Mouse (Mus musculus) midbrain, embryonic 12.5 days (tissue): ENCODE results near the gene Suclg1. TPM values are rescaled to one million over a fixed set of nuclear protein-coding genes. Genes with fewer than 3 reads are reported as not detected.

Experiments used
- ATAC-seq: fragments of 200-750 bp; cut with Nextera tagmentation; 2 replicates; pipeline ENCODE4 v1.8.0; 2017; ENCODE audit warnings: low read depth, moderate TSS enrichment, moderate library complexity; ENCODE audit not compliant: low FRiP score
- H3K27ac ChIP-seq: fragments of 300-500 bp; sonication (generic); replicated peaks from 2 replicates; pipeline ENCODE4 v1.5.1; 2016; ENCODE audit warnings: mild to moderate bottlenecking
- H3K27me3 ChIP-seq: fragments of 300-500 bp; sonication (generic); 2 replicates; pipeline ENCODE4 v1.6.1; 2016; ENCODE audit warnings: mild to moderate bottlenecking
- H3K36me3 ChIP-seq: fragments of 300-500 bp; sonication (generic); 2 replicates; pipeline ENCODE4 v1.6.1; 2016
- H3K4me1 ChIP-seq: fragments of 300-500 bp; sonication (generic); 2 replicates; pipeline ENCODE4 v1.6.1; 2016
- H3K4me2 ChIP-seq: fragments of 300-500 bp; sonication (generic); replicated peaks from 2 replicates; pipeline ENCODE4 v1.6.1; 2016; ENCODE audit warnings: mild to moderate bottlenecking, moderate library complexity
- H3K4me3 ChIP-seq: fragments of 300-500 bp; sonication (generic); 2 replicates; pipeline ENCODE4 v1.5.1; 2016; ENCODE audit warnings: mild to moderate bottlenecking
- H3K9ac ChIP-seq: fragments of 300-500 bp; sonication (generic); replicated peaks from 2 replicates; pipeline ENCODE4 v1.6.1; 2016; ENCODE audit warnings: mild to moderate bottlenecking, moderate library complexity
- H3K9me3 ChIP-seq: fragments of 300-500 bp; sonication (generic); 2 replicates; pipeline ENCODE4 v1.6.1; 2016; ENCODE audit warnings: mild to moderate bottlenecking
- WGBS: fragments of 180-500 bp; shearing (Covaris S2); methylation state at CpG from one replicate; pipeline ENCODE4 v1.1.7; 2016; 5-methylcytosine and 5-hydroxymethylcytosine counted together
- polyA plus RNA-seq: library from polyadenylated mRNA; unstranded; fragments of >200 nt; fragmentation: Nextera tagmentation; extraction: Ambion mirVana; gene quantifications from 2 replicates; pipeline ENCODE4 v1.2.1, GENCODE M21; 2016

The Suclg1 gene
- polyA plus RNA-seq, 1 experiment from 2014 or later: 138 TPM

DNA sequence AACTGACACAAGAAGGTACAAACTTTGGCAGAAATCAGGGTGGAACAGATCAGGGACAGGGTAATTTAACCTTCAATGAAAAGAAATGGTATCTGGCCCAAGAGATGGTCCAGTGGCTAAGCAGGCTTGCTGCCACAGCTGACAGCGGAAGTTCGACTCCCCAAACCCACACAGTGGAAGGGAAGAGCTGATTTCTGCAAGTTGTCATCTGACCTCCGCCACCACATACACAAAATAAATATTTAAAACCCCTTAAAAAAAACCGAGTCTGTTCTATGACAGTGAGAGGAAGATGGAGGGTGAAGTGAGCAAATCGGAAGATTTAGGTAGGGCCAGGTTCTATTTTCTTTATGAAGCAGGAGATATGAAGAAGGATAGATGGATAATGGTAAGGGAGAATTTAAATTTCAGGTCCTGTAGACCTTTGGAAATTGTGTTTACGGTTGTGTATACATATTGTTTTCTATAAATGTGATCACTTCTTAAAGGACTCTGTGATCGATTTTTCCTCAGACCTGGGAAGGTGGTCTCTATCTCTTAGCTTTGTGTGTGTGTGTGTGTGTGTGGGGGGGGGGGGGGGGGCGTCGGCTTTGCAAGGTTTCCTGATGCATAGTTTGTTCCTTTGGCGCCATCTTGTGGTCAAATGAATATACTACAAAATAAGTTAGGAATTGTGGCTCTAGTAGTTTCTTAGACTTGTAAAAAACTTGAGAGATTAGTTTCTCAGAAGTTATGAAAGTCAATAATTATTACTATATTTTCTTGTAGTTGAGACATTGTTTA is 20.6 kb upstream of the Suclg1 start:
- no peaks in the 10 kb centered on the region for H3K27me3 ChIP-seq
- 44% methylated on average over 10 of the region's 10 CpGs for WGBS

DNA sequence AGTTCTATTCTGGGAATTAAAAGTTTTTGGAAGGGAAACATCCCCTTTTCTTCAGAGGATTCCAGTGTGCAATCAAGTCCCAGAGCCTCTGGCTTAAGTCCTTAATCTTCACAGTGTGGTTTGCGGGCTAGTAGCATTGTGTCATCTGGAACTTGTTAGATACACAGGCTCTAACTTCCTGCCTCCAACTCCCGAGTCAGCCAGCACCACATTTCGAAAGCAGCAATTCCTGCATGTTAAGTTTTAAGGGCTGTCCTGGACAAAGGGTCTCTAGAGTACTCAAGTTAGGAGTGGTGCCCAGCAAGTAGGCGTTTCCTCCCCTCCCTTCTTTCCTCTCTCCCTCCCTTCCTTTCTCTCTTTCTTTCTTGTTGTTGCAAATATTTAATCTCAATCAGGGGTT is 19.8 kb upstream of the Suclg1 start:
- 59% methylated on average over 4 of the region's 4 CpGs for WGBS
- no peak for ATAC-seq
- Histone ChIP-seq H3K9ac (no peak overlapping the region), H3K9me3 (no peaks in the 10 kb centered on the region), H3K4me2 (no peak overlapping the region), H3K36me3 (no peaks in the 10 kb centered on the region), H3K4me1 (no peaks in the 10 kb centered on the region), H3K27me3 (no peaks in the 10 kb centered on the region), H3K4me3 (no peak overlapping the region), H3K27ac (no peak overlapping the region)

More for the DNA sequence above, 20.6 kb upstream of the Suclg1 start:
- Histone ChIP-seq H3K4me2 (no peak overlapping the region), H3K9me3 (no peaks in the 10 kb centered on the region), H3K36me3 (no peaks in the 10 kb centered on the region), H3K4me3 (no peak overlapping the region), H3K4me1 (no peaks in the 10 kb centered on the region), H3K9ac (no peak overlapping the region), H3K27ac (no peak overlapping the region)
- ATAC-seq: 0 out of 2 replicates have a peak, but pooled peaks have one; percentile 34

DNA sequence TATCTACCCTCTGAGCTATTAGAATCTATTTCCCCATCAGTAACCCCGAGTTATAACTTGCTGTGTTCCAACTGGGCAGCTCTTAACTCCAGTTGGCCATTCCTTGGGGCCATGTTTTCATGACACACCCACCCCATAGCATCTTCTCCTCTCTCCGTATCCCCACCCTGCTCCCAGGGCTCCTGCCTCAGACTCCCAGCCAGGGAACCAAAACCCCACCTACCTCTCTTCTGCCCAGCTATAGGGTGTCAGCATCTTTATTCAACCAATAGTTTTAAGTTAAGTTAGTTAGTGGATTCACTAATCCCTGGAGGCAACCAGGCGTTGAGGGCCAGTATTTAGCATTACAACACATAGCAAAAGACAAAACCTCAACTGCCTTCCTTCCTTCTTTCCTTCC is 19.3 kb upstream of the Suclg1 start:
- no peak for ATAC-seq
- Histone ChIP-seq H3K4me1 (no peaks in the 10 kb centered on the region), H3K4me3 (no peak overlapping the region), H3K4me2 (no peak overlapping the region), H3K27me3 (no peaks in the 10 kb centered on the region), H3K27ac (no peak overlapping the region), H3K9ac (no peak overlapping the region), H3K9me3 (no peaks in the 10 kb centered on the region), H3K36me3 (no peaks in the 10 kb centered on the region)
- 65% methylated on average over 3 of the region's 3 CpGs for WGBS

DNA sequence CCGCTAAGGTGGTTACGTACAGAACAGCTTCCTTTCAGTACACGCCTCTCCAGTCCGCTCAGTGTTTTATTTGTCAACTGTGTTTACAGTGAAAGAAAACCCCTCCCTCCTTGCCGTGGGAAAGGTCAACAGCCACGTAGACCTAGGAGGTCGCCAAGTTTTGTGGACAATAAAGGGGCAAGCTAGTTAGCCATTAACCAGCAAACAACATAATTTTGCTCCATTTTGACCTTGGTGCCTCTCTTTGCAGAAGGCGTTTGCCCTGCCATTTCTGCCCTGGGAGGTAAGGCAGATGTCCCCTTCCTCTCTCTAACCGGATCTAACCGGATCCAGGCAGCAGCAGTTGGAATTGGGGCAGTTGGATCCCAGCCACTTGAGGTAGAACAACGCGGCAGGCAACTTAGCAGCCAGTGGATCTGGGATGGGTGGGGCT is 16.0 kb upstream of the Suclg1 start:
- H3K4me3 ChIP-seq: no peak overlapping the region
- H3K4me1 ChIP-seq: no peaks in the 10 kb centered on the region
- no peak for ATAC-seq
- H3K9ac ChIP-seq: no peak overlapping the region
- 88% methylated on average over 12 of the region's 12 CpGs for WGBS
- no peaks in the 10 kb centered on the region for H3K9me3 ChIP-seq
- H3K27ac ChIP-seq: no peak overlapping the region
- H3K4me2 ChIP-seq: no peak overlapping the region
- no peaks in the 10 kb centered on the region for H3K36me3 ChIP-seq
- no peaks in the 10 kb centered on the region for H3K27me3 ChIP-seq

DNA sequence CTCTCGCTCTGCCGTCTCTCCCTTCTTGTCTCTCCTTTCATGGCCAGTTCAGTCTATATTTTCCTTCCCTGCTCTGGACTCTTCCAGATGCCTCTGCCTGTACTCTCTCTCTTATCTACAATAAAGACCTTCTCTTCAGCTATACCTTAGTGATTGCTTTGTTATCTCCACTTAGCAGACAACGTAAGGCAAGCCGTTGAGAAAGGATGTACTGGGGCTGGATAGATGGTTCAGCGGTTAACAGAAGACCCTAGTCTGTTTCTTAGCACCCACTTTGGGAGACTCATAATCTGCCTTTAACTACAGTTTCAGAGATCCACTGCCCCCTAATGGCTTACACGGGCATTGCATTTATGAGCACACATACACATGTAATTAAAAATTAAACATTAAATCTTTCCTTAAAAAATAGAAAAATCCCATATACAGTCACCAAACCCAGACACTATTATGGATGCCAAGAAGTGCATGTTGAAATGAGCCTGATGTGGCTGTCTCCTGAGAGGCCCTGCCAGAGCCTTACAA is 14.9 kb upstream of the Suclg1 start:
- 90% methylated on average over 6 of the region's 6 CpGs for WGBS
- no peaks in the 10 kb centered on the region for H3K4me1 ChIP-seq
- no peak overlapping the region for H3K4me3 ChIP-seq
- no peak overlapping the region for H3K27ac ChIP-seq
- no peak for ATAC-seq
- H3K36me3 ChIP-seq: no peaks in the 10 kb centered on the region
- no peak overlapping the region for H3K9ac ChIP-seq
- no peaks in the 10 kb centered on the region for H3K9me3 ChIP-seq
- no peak overlapping the region for H3K4me2 ChIP-seq
- no peaks in the 10 kb centered on the region for H3K27me3 ChIP-seq

DNA sequence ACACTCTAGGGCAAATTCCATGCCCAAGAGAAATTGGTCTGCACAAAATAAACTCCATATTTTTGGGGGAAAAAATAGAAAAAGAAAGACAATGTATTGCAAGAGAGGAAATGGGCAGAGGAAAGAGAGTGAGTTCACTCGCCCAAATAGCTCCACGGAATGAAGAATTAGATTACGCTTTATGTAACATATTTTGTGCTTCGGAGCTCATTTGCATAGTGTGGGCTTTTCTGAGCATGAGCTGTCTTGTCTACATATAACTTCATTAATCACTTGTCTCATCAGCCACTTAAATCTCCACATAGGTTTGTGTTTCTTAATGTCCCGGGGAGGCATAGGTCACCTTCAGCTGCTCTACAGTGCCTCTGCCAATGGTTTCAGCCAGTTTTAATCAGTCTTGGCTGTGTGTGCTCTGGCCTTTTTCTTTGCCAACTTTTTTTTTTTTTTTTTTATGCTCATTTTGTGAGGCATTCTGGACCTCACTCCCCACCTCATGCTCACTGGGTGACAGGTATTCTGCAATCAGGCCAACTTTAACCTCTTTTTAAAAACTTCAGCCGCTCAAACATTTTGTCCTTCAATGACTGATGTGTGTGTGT is 13.8 kb upstream of the Suclg1 start:
- no peak for ATAC-seq
- no peak overlapping the region for H3K4me2 ChIP-seq
- H3K36me3 ChIP-seq: no peaks in the 10 kb centered on the region
- no peaks in the 10 kb centered on the region for H3K9me3 ChIP-seq
- H3K27me3 ChIP-seq: no peaks in the 10 kb centered on the region
- no peaks in the 10 kb centered on the region for H3K4me1 ChIP-seq
- 88% methylated on average over 6 of the region's 6 CpGs for WGBS
- no peak overlapping the region for H3K4me3 ChIP-seq
- no peak overlapping the region for H3K27ac ChIP-seq
- no peak overlapping the region for H3K9ac ChIP-seq

DNA sequence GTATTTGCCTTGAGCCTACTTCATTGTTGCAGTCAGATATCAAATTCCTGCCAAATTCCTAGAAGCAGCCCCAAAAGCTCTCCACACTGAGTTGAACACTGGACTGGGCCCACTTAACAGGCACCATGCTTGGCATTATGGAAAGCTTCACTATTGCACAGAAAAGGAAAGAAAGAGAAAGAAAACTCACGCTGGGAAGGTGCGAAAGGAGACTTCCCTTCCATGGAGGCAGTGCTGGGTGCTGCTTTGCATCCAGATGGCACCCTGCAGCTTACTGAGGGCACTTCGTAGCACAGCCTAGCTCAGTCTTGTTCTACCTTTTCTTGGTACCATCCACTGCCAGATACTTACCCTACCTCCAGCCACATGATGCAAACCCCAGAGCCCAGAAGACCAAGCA is 12.5 kb upstream of the Suclg1 start:
- WGBS: 70% methylated on average over 3 of the region's 3 CpGs

DNA sequence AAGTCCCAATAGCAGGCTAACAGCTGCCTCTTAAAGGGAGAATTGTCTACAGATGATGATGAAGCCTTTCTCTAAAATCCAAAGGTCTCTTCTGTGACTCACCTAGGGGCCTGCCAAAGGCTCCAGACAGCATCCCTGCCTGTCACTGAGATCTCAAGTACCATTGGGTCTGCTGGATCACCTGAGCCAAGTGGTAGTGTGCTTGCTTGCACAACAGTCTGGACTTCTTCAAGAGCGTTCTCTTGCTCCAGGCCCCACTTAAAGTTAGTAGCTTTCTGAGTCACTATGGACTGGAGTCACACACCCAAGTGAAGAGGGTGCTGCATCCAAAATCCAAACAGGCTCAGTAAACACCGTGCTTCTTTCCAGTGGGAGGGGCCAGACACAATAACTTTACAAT is 1.4 kb upstream of the Suclg1 start:
- Histone ChIP-seq H3K4me3 (no peak overlapping the region), H3K27me3 (no peaks in the 10 kb centered on the region), H3K4me1 (peaks cover 13% of the 10 kb centered on the region), H3K9me3 (no peaks in the 10 kb centered on the region), H3K9ac (no peak overlapping the region), H3K4me2 (no peak overlapping the region), H3K27ac (no peak overlapping the region), H3K36me3 (no peaks in the 10 kb centered on the region)
- ATAC-seq: no peak
- WGBS: 87% methylated on average over 2 of the region's 2 CpGs

More for the DNA sequence above, 12.5 kb upstream of the Suclg1 start:
- Histone ChIP-seq H3K4me1 (no peaks in the 10 kb centered on the region), H3K36me3 (no peaks in the 10 kb centered on the region), H3K9ac (no peak overlapping the region), H3K4me3 (no peak overlapping the region), H3K9me3 (no peaks in the 10 kb centered on the region), H3K27me3 (no peaks in the 10 kb centered on the region), H3K27ac (no peak overlapping the region), H3K4me2 (no peak overlapping the region)
- no peak for ATAC-seq

DNA sequence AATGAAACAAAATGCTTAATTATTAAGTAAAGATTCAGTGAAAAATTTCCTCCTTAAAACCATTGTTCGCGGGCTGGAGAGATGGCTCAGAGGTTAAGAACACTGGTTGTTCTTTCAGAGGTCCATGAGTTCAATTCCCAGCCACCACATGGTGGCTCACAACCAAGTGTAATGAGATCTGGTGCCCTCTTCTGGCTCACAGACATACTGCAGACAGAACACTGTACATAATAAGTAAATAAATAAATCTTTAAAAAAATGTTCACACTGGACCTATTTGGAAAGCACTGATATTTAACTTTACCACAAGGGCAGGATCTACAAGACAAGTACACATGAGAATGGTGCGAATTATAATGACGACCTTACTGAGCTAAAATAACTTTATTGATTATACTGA is 730 bp upstream of the Suclg1 start:
- H3K4me3 ChIP-seq: peak overlapping the region; percentile 93; the same call in 1 of the 2 replicates
- no peaks in the 10 kb centered on the region for H3K36me3 ChIP-seq
- WGBS: 43% methylated on average over 4 of the region's 4 CpGs
- H3K9ac ChIP-seq: no peak overlapping the region
- peaks cover 13% of the 10 kb centered on the region for H3K4me1 ChIP-seq
- H3K27ac ChIP-seq: no peak overlapping the region
- no peaks in the 10 kb centered on the region for H3K27me3 ChIP-seq
- no peaks in the 10 kb centered on the region for H3K9me3 ChIP-seq
- ATAC-seq: no peak
- H3K4me2 ChIP-seq: peak overlapping the region; percentile 70

DNA sequence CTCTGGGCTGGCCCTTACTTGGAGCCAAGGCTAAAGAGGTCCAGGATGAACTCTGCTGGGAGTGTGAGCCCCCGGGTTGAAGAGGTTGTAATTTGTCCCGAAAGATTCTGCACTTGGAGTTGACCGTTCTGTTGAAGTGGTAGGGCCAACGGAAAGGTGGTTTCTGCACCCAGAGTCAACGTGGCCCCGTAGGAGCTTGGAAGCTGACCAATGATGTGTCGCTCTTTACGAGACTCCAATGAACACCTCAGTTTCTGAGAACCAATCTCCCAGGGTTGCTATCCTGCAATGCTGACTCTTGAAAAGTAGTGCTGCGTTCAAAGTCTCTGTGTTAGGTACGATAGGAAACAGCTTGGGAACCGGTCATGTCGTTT is 854 bp downstream of the Suclg1 start:
- 0 out of 2 replicates have a peak overlapping the region, but pooled peaks have one; percentile 58 for H3K27ac ChIP-seq
- no peaks in the 10 kb centered on the region for H3K9me3 ChIP-seq
- peak overlapping the region; percentile 70 for H3K4me2 ChIP-seq
- ATAC-seq: no peak
- H3K4me1 ChIP-seq: peaks cover 13% of the 10 kb centered on the region
- no peaks in the 10 kb centered on the region for H3K36me3 ChIP-seq
- WGBS: 10% methylated on average over 12 of the region's 12 CpGs
- no peaks in the 10 kb centered on the region for H3K27me3 ChIP-seq
- peak overlapping the region; percentile 96 for H3K9ac ChIP-seq
- H3K4me3 ChIP-seq: peak overlapping the region; percentile 93

DNA sequence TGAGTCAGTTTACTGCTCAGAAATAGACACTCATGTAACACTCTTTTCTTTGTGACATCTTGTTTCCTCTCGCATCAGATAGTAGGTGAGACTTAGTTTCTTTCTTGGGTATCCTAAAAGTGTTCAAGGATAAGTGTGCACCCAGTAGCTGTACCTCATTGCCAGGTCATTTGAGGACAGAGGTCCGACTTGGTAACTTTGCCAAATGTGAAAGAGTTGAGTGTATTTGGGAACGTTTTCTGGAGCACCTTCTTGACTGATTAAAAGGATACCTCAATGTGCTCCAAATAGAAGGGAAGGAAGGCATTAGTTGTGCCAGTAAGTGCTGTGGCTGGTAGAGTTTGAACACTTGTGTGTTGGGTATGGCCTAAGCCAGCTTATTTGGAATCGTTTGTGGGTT is 1.7 kb downstream of the Suclg1 start:
- ATAC-seq: no peak
- Histone ChIP-seq H3K4me1 (peaks cover 13% of the 10 kb centered on the region), H3K27me3 (no peaks in the 10 kb centered on the region), H3K36me3 (no peaks in the 10 kb centered on the region), H3K9me3 (no peaks in the 10 kb centered on the region), H3K9ac (no peak overlapping the region), H3K4me2 (peak overlapping the region; percentile 70), H3K27ac (no peak overlapping the region), H3K4me3 (peak overlapping the region; percentile 93; the same call in 1 of the 2 replicates)
- 88% methylated on average over 4 of the region's 4 CpGs for WGBS

DNA sequence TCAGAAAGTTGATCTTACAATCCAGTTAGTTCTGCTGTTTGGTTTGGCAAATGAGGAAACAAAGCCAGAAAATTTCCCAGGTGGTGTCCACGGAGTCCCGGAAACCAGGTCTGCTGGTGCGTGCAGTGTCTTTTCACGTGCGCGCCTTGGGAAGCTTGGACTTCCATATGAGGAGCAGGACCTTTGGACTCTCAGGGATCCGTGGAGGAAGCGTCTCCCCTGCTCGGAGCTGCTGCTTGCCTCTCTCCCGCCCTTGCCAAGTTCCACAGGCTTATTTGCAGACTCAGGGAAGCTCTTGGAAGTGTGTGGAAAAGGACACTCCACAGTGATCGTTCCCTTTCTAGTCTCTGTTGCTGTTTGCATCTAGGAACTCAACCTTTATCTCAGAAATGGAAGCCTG is 3.2 kb downstream of the Suclg1 start:
- Histone ChIP-seq H3K27ac (no peak overlapping the region), H3K4me1 (peaks cover 13% of the 10 kb centered on the region), H3K4me2 (no peak overlapping the region), H3K27me3 (no peaks in the 10 kb centered on the region), H3K36me3 (0 out of 2 replicates have a peak, but pooled peaks cover 2% of the 10 kb centered on the region), H3K9me3 (no peaks in the 10 kb centered on the region), H3K4me3 (no peak overlapping the region), H3K9ac (no peak overlapping the region)
- ATAC-seq: no peak
- 94% methylated on average over 11 of the region's 11 CpGs for WGBS
